Mouse (Mus musculus) myocyte (in vitro differentiated cells): ENCODE data around the gene Sprr2e. TPM values are rescaled to one million over a fixed set of nuclear protein-coding genes. Genes with fewer than 3 reads are reported as not detected.

Experiments used
- H3K27me3 ChIP-seq: one replicate; pipeline ENCODE4 v1.6.1; 2011; ENCODE audit not compliant: control insufficient read depth, insufficient read depth, insufficient read length
- H3K36me3 ChIP-seq: one replicate; pipeline ENCODE4 v1.6.1; 2011; ENCODE audit not compliant: control insufficient read depth, insufficient read depth
- H3K4me2 ChIP-seq: one replicate; pipeline ENCODE4 v1.6.1; 2011; ENCODE audit warnings: low read depth, control low read depth
- H3K4me3 ChIP-seq: one replicate; pipeline ENCODE4 v1.5.1; 2011; ENCODE audit warnings: mild to moderate bottlenecking, control low read depth, moderate library complexity
- H3K79me2 ChIP-seq: one replicate; pipeline ENCODE4 v1.6.1; 2011; ENCODE audit not compliant: control insufficient read depth, insufficient read depth
- H3ac ChIP-seq: one replicate; pipeline ENCODE4 v1.6.1; 2011; ENCODE audit not compliant: control insufficient read depth, insufficient read length
- CEBPB ChIP-seq: IDR thresholded peaks from 2 replicates; pipeline ENCODE4 v1.6.1; 2011; ENCODE audit warnings: mild to moderate bottlenecking, moderate library complexity; ENCODE audit not compliant: poor library complexity, insufficient read depth, severe bottlenecking
- E2F4 ChIP-seq: IDR thresholded peaks from one replicate; pipeline ENCODE4 v1.6.1; 2011; ENCODE audit warnings: mild to moderate bottlenecking, control low read depth, moderate library complexity; ENCODE audit not compliant: insufficient read depth
- MAX ChIP-seq: IDR thresholded peaks from one replicate; pipeline ENCODE4 v1.6.1; 2011; ENCODE audit warnings: low read depth, mild to moderate bottlenecking, control low read depth
- MYOD1 ChIP-seq, 3 experiments: IDR thresholded peaks; one replicate each; pipeline ENCODE4 v1.6.1; 2011; ENCODE audit warnings: control low read depth in 2 of 3, low read depth in 2 of 3, mild to moderate bottlenecking in 2 of 3, moderate library complexity in 1 of 3; ENCODE audit not compliant: insufficient read length in 2 of 3, control insufficient read depth in 1 of 3
- MYOG ChIP-seq, 3 experiments: IDR thresholded peaks; one replicate each; pipeline ENCODE4 v1.6.1; 2011; ENCODE audit warnings: control low read depth in 2 of 3, low read depth in 2 of 3, mild to moderate bottlenecking in 2 of 3; ENCODE audit not compliant: insufficient read length in 2 of 3, control insufficient read depth in 1 of 3, insufficient read depth in 1 of 3
- POLR2A ChIP-seq: IDR thresholded peaks from one replicate; pipeline ENCODE4 v1.6.1; 2011; ENCODE audit warnings: low read depth, mild to moderate bottlenecking, control low read depth, moderate library complexity; ENCODE audit not compliant: insufficient read length
- POLR2AphosphoS2 ChIP-seq: IDR thresholded peaks from one replicate; pipeline ENCODE4 v1.6.1; 2011; ENCODE audit warnings: low read depth, control low read depth; ENCODE audit not compliant: insufficient read length
- REST ChIP-seq: IDR thresholded peaks from one replicate; pipeline ENCODE4 v1.6.1; 2011; ENCODE audit warnings: mild to moderate bottlenecking, control low read depth, moderate library complexity; ENCODE audit not compliant: insufficient read depth, insufficient read length
- SRF ChIP-seq: IDR thresholded peaks from one replicate; pipeline ENCODE4 v1.6.1; 2011; ENCODE audit warnings: low read depth; ENCODE audit not compliant: control insufficient read depth, insufficient read length
- TCF12 ChIP-seq: IDR thresholded peaks from one replicate; pipeline ENCODE4 v1.6.1; 2011; ENCODE audit warnings: mild to moderate bottlenecking, control low read depth; ENCODE audit not compliant: poor library complexity, insufficient read depth, severe bottlenecking
- TCF3 ChIP-seq: IDR thresholded peaks from one replicate; pipeline ENCODE4 v1.6.1; 2011; ENCODE audit warnings: low read depth, control low read depth; ENCODE audit not compliant: insufficient read length
- USF1 ChIP-seq: IDR thresholded peaks from one replicate; pipeline ENCODE4 v1.6.1; 2011; ENCODE audit warnings: low read depth, mild to moderate bottlenecking, control low read depth, moderate library complexity
- polyA plus RNA-seq: library from polyadenylated mRNA; unstranded; fragments of >200 nt; fragmentation: generic; extraction: Trizol; gene quantifications from one replicate; pipeline ENCODE4 v1.2.1, GENCODE M21; 2012; ENCODE audit warnings: missing spikeins

Sprr2e gene
- not detected for polyA plus RNA-seq

DNA sequence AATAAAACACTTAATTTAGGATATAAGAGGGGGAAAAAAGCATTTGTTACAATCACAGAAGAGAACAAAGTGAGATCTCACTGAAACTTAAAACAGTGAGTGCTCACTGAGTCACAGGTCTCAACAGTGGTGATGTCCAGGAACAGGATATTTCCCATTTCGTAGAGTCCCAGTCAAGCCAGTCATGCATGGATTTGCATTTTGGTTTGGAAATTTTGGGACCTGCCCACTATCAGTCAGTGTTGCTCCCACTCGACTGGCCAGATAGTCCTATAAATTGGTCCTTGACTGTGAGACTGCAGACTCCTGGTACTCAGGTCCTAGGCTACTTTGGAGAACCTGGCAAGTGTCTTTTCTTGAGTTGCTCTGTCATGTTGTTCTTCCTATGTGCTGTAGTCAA, at the start of gene Sprr2e:
TSS of gene Sprr2e (plus strand) at position 301 of the 400 bp plus-strand sequence.
- Histone ChIP-seq H3K79me2 (no peaks in the 10 kb centered on the region), H3ac (no peak within 1 kb of the TSS), H3K4me2 (no peak within 1 kb of the TSS), H3K36me3 (no peaks in the 10 kb centered on the region), H3K4me3 (no peak within 1 kb of the TSS), H3K27me3 (no peaks in the 10 kb centered on the region)
- TF ChIP-seq REST (no peak), SRF (no peak), POLR2A (no peak), POLR2AphosphoS2 (no peak), USF1 (no peak), TCF12 (no peak), MYOG (IDR thresholded peaks at IDR 0.05; ENCODE audit: control insufficient read depth in 1 of 3, insufficient read depth in 1 of 3, insufficient read length in 2 of 3, low read depth in 2 of 3) (no peak), CEBPB (no peak), MYOD1 (IDR thresholded peaks at IDR 0.05; ENCODE audit: control insufficient read depth in 1 of 3, insufficient read length in 2 of 3, low read depth in 2 of 3) (no peak)

DNA sequence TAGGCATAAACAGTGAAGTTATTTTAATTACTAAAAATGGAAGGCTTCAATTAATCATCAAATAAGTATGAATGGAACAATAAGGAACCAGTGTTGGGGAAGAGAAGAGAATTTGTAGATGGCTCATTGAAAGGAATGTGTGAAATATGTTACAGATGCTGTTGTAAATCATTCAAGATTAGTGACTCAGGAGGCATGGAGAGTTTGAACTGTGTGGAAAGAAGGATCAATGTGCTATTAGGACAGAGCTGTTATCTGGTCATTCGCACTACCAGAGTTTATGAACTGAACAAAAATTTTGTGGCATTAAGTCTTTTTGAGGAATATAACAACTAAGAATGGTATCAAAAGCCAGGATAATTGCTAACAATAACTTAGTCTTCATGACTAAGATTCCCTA, 44.5 kb upstream of the Sprr2e start:
- Histone ChIP-seq H3K4me3 (no peak overlapping the region), H3K27me3 (no peaks in the 10 kb centered on the region), H3K4me2 (no peak overlapping the region), H3K79me2 (no peaks in the 10 kb centered on the region), H3K36me3 (no peaks in the 10 kb centered on the region), H3ac (no peak overlapping the region)
- TF ChIP-seq POLR2AphosphoS2 (no peak), POLR2A (no peak), TCF3 (no peak), MAX (no peak), TCF12 (no peak), USF1 (no peak), SRF (no peak), MYOG (IDR thresholded peaks at IDR 0.05; ENCODE audit: control insufficient read depth in 1 of 3, insufficient read depth in 1 of 3, insufficient read length in 2 of 3, low read depth in 2 of 3) (no peak), REST (no peak), E2F4 (no peak), MYOD1 (IDR thresholded peaks at IDR 0.05; ENCODE audit: control insufficient read depth in 1 of 3, insufficient read length in 2 of 3, low read depth in 2 of 3) (no peak)

DNA sequence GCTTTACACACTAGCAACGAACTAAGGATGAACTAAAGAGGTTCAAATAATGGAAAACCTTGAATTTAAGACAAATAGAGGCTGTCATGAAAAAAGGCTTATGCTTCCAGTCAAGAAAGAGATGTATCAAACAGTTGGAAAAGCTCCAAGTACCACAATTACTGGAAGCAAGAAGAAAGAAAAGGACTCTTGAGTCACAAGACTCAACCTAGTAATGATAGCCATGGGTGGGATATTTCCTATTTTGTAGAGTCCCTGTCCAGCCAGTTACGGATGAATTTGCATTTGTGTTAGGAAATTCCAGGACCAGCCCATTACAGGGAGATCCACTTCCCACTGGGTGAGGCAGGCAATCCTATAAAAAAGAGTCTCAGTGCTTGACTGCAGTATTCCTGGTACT, 35.6 kb upstream of the Sprr2e start, which contains the start of gene Sprr2b:
TSS of gene Sprr2b (plus strand) at position 301 of the 400 bp plus-strand sequence.
- TF ChIP-seq E2F4, result no peak
- no peak for TF ChIP-seq REST
- TF ChIP-seq CEBPB, result no peak
- TF ChIP-seq TCF3, result no peak
- no peak for TF ChIP-seq POLR2A
- TF ChIP-seq MAX, result no peak
- Histone ChIP-seq H3K4me2 (no peak within 1 kb of the TSS), H3K79me2 (no peaks in the 10 kb centered on the region), H3ac (no peak within 1 kb of the TSS), H3K27me3 (no peaks in the 10 kb centered on the region), H3K4me3 (no peak within 1 kb of the TSS), H3K36me3 (no peaks in the 10 kb centered on the region)

DNA sequence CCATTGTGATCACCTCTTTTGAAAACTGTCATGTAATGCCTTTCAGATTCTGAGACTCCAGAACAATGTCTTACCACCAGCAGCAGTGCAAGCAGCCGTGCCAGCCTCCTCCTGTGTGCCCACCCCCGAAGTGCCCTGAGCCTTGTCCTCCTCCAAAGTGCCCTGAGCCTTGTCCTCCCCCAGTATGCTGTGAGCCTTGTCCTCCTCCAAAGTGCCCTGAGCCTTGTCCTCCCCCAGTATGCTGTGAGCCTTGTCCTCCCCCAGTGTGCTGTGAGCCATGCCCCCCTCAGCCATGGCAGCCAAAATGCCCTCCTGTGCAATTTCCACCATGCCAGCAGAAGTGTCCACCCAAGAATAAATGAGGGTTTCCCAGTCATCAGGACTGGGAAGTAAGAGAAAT, 34.6 kb upstream of the Sprr2e start:
- TF ChIP-seq USF1, result no peak
- no peak for TF ChIP-seq TCF3
- no peak for TF ChIP-seq MAX
- TF ChIP-seq POLR2AphosphoS2, result no peak
- no peak for TF ChIP-seq TCF12
- no peak for TF ChIP-seq MYOG (IDR thresholded peaks at IDR 0.05; ENCODE audit: control insufficient read depth in 1 of 3, insufficient read depth in 1 of 3, insufficient read length in 2 of 3, low read depth in 2 of 3)
- H3K4me3 ChIP-seq, result no peak overlapping the region
- H3ac ChIP-seq, result no peak overlapping the region
- H3K36me3 ChIP-seq, result no peaks in the 10 kb centered on the region
- H3K27me3 ChIP-seq, result no peaks in the 10 kb centered on the region
- no peak overlapping the region for H3K4me2 ChIP-seq
- H3K79me2 ChIP-seq, result no peaks in the 10 kb centered on the region

DNA sequence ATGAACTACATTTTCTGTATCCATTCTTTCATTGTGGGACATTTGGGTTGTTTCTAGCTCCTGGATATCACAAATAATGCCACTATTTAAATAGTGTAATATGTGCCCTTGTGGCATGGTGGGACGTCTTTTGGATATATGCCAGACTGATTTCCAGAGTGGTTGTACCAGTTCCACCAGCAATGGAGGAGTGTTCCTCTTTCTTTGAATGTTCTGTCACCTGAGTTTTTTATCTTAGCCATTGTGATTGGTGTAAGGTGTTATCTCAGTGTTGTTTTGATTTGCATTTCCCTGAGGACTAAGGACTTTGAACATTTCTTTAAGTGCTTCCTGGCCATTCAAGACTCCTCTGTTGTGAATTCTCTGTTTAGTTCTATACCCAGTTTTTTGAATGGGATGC, 15.7 kb upstream of the Sprr2e start:
- no peak for TF ChIP-seq CEBPB
- H3K27me3 ChIP-seq, result no peaks in the 10 kb centered on the region

More for the DNA sequence above, 15.7 kb upstream of the Sprr2e start:
- H3K4me2 ChIP-seq, result no peak overlapping the region
- H3K36me3 ChIP-seq, result no peaks in the 10 kb centered on the region
- no peak overlapping the region for H3K4me3 ChIP-seq
- H3ac ChIP-seq, result no peak overlapping the region
- no peaks in the 10 kb centered on the region for H3K79me2 ChIP-seq
